Mouse (Mus musculus) cerebellum, adult 2 months (tissue): ENCODE measurements at regions not wholly inside any gene's neighbourhood (a gene's known extent, or its start where the extent isn't known, plus 50 kb on each side); places are given as distances from the start of the nearest gene placed in this dataset.

Experiments
- DNase-seq, 2 experiments: peaks; one replicate each; pipeline ENCODE4 v3.0.0; 2021
- H3K27ac ChIP-seq: fragments of 200-500 bp; 2 replicates; pipeline ENCODE4 v1.5.1; 2012; ENCODE audit warnings: low read length, control low read depth, inconsistent platforms; ENCODE audit not compliant: insufficient read depth
- H3K27me3 ChIP-seq: fragments of 200-500 bp; 2 replicates; pipeline ENCODE4 v1.6.1; 2012; ENCODE audit warnings: inconsistent platforms, mild to moderate bottlenecking, low read length, moderate library complexity; ENCODE audit not compliant: control insufficient read depth, insufficient read depth
- H3K4me1 ChIP-seq: fragments of 200-500 bp; 2 replicates; pipeline ENCODE4 v1.6.1; 2011; ENCODE audit warnings: low read length; ENCODE audit not compliant: control insufficient read depth, insufficient read depth
- H3K4me3 ChIP-seq: fragments of 200-500 bp; replicated peaks from 2 replicates; pipeline ENCODE3; 2011; ENCODE audit warnings: mild to moderate bottlenecking, low read depth, low read length, control low read depth; ENCODE audit not compliant: insufficient read depth
- CTCF ChIP-seq: fragments of 200-500 bp; IDR thresholded peaks from 2 replicates; pipeline ENCODE4 v1.5.1; 2011; ENCODE audit warnings: low read depth, mild to moderate bottlenecking, control low read depth, low read length, moderate library complexity, borderline replicate concordance; ENCODE audit not compliant: insufficient read depth
- POLR2A ChIP-seq: fragments of 200-500 bp; IDR thresholded peaks from 2 replicates; pipeline ENCODE4 v1.6.1; 2011; ENCODE audit warnings: low read length, control low read depth, borderline replicate concordance; ENCODE audit not compliant: insufficient read depth
- WGBS: fragments of 180-500 bp; shearing (Covaris S2); methylation state at CpG from one replicate; pipeline ENCODE4 v1.1.7; 2018; 5-methylcytosine and 5-hydroxymethylcytosine counted together

DNA sequence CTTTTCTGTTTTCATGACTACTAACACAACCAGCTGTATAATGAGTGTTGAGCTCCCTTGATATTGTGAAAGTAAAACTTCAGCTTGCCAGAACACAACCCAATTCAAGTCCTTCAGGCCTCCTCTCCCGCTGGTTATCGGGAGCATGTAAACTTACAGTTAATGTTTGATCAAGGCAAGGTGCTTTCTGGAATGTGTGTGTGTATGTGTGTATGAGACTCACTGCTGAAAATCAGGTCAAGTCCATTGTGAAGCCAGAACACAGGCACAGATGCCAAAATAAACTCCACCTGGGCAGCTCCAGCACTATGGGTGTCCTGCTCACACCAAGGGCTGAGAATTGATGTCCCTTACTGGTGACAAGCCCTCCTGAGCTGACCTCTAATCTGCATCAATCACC, 308.9 kb upstream of the Slc24a5 start:
- no peak overlapping the region for H3K27ac ChIP-seq
- no peak for DNase-seq
- WGBS: 94% methylated on average over 2 of the region's 2 CpGs
- TF ChIP-seq CTCF: no peak
- no peak for TF ChIP-seq POLR2A
- no peak overlapping the region for H3K4me3 ChIP-seq
- no peaks in the 10 kb centered on the region for H3K4me1 ChIP-seq
- H3K27me3 ChIP-seq: no peaks in the 10 kb centered on the region

DNA sequence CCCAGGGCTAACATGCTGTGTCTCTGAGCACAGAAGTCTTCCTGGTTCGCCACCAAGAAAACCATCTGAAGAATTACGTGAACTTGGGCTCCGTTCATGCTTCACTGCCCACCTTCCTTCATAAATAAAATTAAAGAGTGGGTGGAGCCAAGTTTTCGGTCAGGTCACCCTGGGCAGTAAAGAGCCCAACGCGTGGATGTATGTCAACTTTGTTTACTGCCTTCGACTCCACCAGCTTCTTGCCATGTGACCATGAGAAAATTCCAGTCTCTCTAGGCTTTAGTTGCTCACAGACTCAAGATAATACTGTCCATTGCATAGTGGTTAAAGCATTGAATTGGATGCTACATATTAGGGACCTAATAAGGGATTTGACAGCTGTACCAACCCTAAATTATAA, 304.3 kb upstream of the Slc24a5 start:
- Histone ChIP-seq H3K27me3 (no peaks in the 10 kb centered on the region), H3K4me1 (no peaks in the 10 kb centered on the region), H3K4me3 (no peak overlapping the region), H3K27ac (no peak overlapping the region)
- WGBS: 72% methylated on average over 7 of the region's 7 CpGs
- TF ChIP-seq POLR2A (no peak), CTCF (no peak)
- no peak for DNase-seq

DNA sequence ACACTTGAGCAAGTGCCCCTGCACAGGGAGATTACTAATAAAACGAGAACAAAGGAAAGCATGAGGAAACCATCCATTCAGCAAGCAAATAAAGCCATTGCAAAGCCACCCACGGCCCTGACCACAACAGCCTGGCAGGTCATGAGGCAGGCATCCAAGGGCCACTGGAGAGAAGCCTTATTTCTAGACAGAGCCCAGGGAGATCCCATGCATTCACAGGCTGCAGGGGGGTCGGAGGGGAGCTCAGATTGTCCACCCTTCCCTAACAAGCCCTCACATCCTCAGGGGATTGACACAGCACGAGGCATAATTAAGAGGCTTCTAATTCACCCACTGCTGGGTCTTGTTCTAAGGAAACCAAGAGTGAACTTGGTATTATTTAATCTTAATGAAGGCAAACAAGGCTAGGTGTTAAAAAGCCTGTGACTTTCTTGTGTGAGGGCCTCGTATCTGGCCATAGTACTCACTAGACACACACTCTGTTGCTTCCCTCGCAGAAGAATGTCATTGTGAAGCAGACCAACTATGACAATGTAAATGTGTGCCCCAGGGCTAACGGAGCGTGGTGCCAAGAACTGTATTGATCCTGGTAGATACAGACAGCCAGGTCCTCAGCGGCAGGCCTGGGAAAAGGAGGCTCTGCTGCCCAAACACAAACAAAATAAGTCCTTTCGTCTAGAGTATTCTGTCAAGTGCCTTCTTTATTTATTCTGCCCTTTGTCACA, 303.6 kb upstream of the Slc24a5 start:
- TF ChIP-seq CTCF: no peak
- no peak for TF ChIP-seq POLR2A
- H3K27ac ChIP-seq: no peak overlapping the region
- no peaks in the 10 kb centered on the region; the same call in 1 of the 2 replicates for H3K4me1 ChIP-seq
- DNase-seq: no peak
- H3K4me3 ChIP-seq: no peak overlapping the region
- H3K27me3 ChIP-seq: no peaks in the 10 kb centered on the region
- WGBS: 54% methylated on average over 10 of the region's 10 CpGs

DNA sequence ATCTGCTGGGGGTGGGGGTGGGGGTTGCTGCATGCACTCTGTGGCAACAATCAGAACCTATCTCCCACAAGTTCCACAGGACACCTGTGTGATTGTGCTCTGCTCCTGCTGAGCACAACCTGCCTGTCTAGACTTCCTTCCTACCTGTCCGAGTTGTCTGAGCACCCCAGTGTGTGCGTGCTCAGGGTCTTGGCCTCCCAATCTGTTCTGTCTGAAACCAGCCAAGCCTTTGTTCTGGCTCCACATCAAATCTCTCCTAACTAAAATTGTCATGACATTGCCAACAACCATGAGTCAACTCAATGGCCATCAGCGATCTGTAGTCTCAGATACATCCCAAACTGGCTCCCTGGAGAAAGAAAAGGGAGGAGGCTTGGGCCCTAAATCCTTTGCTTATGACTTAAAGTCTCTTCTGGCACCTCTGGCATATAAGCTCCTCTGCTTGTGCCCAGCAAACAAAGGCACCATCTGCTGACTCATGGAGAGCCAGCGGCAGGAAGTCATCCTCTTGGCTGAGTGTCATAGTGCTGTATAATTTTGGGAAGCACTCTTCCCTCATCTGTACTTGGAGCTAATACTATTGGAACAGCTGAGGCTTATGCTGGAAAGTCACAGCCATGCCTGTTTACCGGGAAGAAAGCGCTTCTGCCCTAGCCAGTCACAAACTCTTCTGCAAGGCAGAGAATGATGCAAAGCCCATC, 298.5 kb upstream of the Slc24a5 start:
- peak; percentile 18 to 53 for DNase-seq
- no peak for TF ChIP-seq POLR2A
- TF ChIP-seq CTCF: no peak
- H3K27ac ChIP-seq: no peak overlapping the region

DNA sequence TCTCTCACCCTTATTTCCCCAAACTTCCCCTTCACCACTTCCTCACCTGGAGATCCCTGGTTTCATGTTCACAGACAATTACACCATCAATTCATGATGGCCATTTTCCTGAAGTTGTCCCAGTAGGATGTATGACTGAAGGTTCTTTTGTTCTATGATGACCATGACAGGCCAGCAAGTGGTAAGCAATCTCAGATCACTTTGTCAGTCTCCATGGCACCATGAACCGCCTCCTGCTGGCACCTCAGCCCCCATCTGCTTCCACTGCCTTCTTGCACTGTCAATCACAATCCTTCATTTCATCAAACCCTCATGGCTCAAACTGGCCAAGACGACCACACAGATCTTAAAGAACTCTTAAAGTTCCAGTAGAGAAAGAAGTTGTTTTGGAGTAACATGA, 297.9 kb upstream of the Slc24a5 start:
- peaks cover 2% of the 10 kb centered on the region; the same call in 1 of the 2 replicates for H3K4me1 ChIP-seq
- WGBS: 76% methylated on average over 2 of the region's 2 CpGs
- H3K4me3 ChIP-seq: no peak overlapping the region
- no peak overlapping the region for H3K27ac ChIP-seq
- no peak for DNase-seq
- TF ChIP-seq POLR2A (no peak), CTCF (no peak)
- H3K27me3 ChIP-seq: no peaks in the 10 kb centered on the region

More for the DNA sequence above, 298.5 kb upstream of the Slc24a5 start:
- H3K4me1 ChIP-seq: peaks cover 2% of the 10 kb centered on the region; the same call in 1 of the 2 replicates
- H3K4me3 ChIP-seq: no peak overlapping the region
- 30% methylated on average over 6 of the region's 6 CpGs for WGBS
- H3K27me3 ChIP-seq: no peaks in the 10 kb centered on the region

DNA sequence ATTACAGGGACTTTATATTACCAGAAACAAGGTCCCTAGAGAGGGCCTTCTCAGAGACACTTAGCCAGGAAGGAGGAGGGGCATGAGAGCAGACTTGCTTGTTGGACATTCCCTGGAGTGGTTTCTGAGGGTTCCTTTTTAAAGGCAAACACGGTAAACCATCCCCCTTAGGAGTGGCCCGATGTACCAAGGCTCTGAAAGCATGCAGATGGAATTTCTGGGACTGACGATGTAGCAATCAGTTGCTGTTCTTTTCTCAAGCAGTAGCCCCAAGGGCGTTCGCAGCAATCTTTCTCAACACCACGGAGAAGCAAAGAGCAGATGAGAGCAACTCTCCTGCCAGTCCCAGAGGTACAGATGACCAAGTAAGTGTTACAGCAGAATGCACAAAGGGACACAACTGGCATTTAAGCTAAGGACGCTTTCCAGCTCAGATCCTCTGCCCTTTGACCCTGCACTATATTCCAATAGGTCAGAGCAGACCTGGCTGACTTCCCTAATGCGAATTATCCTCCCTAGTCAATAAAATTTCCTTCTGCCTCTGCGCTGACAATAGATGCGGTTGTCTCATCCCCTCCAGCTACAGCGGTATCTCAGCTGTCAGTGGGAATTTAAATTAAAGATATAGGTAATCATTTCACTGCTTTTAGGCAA, 295.7 kb upstream of the Slc24a5 start:
- Histone ChIP-seq H3K27me3 (no peaks in the 10 kb centered on the region), H3K4me3 (no peak overlapping the region), H3K27ac (no peak overlapping the region), H3K4me1 (peaks cover 6% of the 10 kb centered on the region)
- WGBS: 70% methylated on average over 11 of the region's 11 CpGs
- TF ChIP-seq CTCF (no peak), POLR2A (no peak)
- no peak for DNase-seq

DNA sequence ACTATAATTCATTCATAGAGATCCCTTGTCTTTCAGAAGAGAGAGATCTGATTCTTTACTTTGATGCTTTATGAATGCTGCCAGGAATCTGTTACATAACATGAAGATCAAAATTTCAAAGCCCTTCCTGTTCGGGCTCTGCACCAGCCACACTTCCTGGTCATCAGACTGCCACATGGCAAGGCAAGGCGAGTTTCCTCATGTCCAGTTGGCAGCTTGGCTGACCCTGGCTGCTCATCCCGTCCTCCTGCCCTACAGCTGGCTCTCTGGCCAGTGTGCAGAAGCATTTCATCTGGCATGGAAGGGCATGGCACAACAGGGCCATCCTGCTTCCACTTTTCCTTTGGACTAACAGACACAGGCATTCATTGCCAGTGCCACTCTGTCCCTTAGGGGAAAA, 292.2 kb upstream of the Slc24a5 start:
- H3K27me3 ChIP-seq: no peaks in the 10 kb centered on the region
- 8% methylated on average over 3 of the region's 3 CpGs for WGBS
- no peak overlapping the region for H3K4me3 ChIP-seq
- H3K27ac ChIP-seq: no peak overlapping the region
- DNase-seq: peak; percentile 52 to 71
- peaks cover 3% of the 10 kb centered on the region for H3K4me1 ChIP-seq
- TF ChIP-seq POLR2A: no peak
- no peak for TF ChIP-seq CTCF
